Mouse (Mus musculus): ENCODE data around the gene Sept14. TPM values are rescaled to one million over a fixed set of nuclear protein-coding genes. Genes with fewer than 3 reads are reported as not detected.

Gene Sept14
- total and polyA plus RNA-seq, 3 experiments = not detected

GRCm38 (mm10) chr5:129715326-129715861 is 7.1 kb upstream of the Sept14 start, which contains the start of gene Mrps17:
Gene Mrps17 (plus strand): TSS chr5:129715497.
- H3K27me3 ChIP-seq (replicated peaks) = peaks cover 27% of the 10 kb centered on the region

GRCm38 (mm10) chr5:129703368-129703767 is 4.9 kb downstream of the Sept14 start:
- in situ Hi-C loops (cut with MboI; ENCODE audit: low pct_ligation_motif_present, low pct_unique_long_range_greater_than_20kb, low sequenced_read_pairs) = no loop called here
- Histone ChIP-seq H3K4me2 (ENCODE audit: insufficient read depth, low read depth, poor library complexity, severe bottlenecking) (no peak overlapping the region), H3K9ac (ENCODE audit: insufficient read depth, low read depth) (no peak overlapping the region), H3K4me3 (replicated peaks in 1 of 3; ENCODE audit: low read depth in 2 of 3, low read length in 2 of 3, poor library complexity in 1 of 3) (no peak overlapping the region), H3K27me3 (replicated peaks) (peaks cover 68% of the 10 kb centered on the region), H3K36me3 (replicated peaks in 1 of 2; ENCODE audit: control insufficient read depth in 1 of 2, insufficient read depth in 1 of 2, low read length in 1 of 2) (no peaks in the 10 kb centered on the region), H3K27ac (ENCODE audit: insufficient read depth, low read depth) (no peak overlapping the region), H3K79me2 (replicated peaks; ENCODE audit: control insufficient read depth, extremely low read depth, insufficient read depth, poor library complexity, severe bottlenecking) (no peaks in the 10 kb centered on the region), H3K4me1 (ENCODE audit: control insufficient read depth in 1 of 2, insufficient read depth in 2 of 2) (no peaks in the 10 kb centered on the region), H3K9me3 (replicated peaks; ENCODE audit: low read length) (peaks cover 3% of the 10 kb centered on the region)
- no peak for DNase-seq (ENCODE audit: extremely low read depth)
- TF ChIP-seq ZKSCAN1 (IDR thresholded peaks at IDR 0.05; ENCODE audit: borderline replicate concordance, low read depth, low read length) = no peak
- no peak for TF ChIP-seq JUN (IDR thresholded peaks at IDR 0.05; ENCODE audit: insufficient read depth, low read depth, low read length)
- TF ChIP-seq MYC (IDR thresholded peaks at IDR 0.05; ENCODE audit: low read depth, low read length) = no peak
- TF ChIP-seq POLR2A (IDR thresholded peaks at IDR 0.05; ENCODE audit: low read depth, low read length) = no peak
- no peak for TF ChIP-seq ETS1 (conservative IDR thresholded peaks at IDR 0.05; ENCODE audit: low read depth, low read length)
- TF ChIP-seq TCF12 (IDR thresholded peaks at IDR 0.05; ENCODE audit: low read depth, low read length) = no peak
- no peak for TF ChIP-seq EP300 (IDR thresholded peaks at IDR 0.05; ENCODE audit: low read length)
- TF ChIP-seq MEF2A (IDR thresholded peaks at IDR 0.05; ENCODE audit: borderline replicate concordance, low read depth, low read length) = no peak
- no peak for TF ChIP-seq RCOR1 (conservative IDR thresholded peaks at IDR 0.05; ENCODE audit: low read depth, low read length)
- no peak for TF ChIP-seq MAFK (IDR thresholded peaks at IDR 0.05; ENCODE audit: insufficient replicate concordance, low read length)
- no peak for TF ChIP-seq ZC3H11A (IDR thresholded peaks at IDR 0.05; ENCODE audit: low read depth, low read length)
- no peak for TF ChIP-seq POLR2AphosphoS2 (IDR thresholded peaks at IDR 0.05; ENCODE audit: low read depth, low read length)
- TF ChIP-seq E2F4 (IDR thresholded peaks at IDR 0.05; ENCODE audit: insufficient replicate concordance, low read depth, low read length) = no peak
- no peak for TF ChIP-seq SMC3 (IDR thresholded peaks at IDR 0.05; ENCODE audit: low read depth, low read length)
- TF ChIP-seq BHLHE40 (IDR thresholded peaks at IDR 0.05; ENCODE audit: low read depth, low read length) = no peak
- TF ChIP-seq JUND (conservative IDR thresholded peaks at IDR 0.05; ENCODE audit: low read depth, low read length) = no peak
- TF ChIP-seq USF2 (conservative IDR thresholded peaks at IDR 0.05; ENCODE audit: low read depth, low read length) = no peak
- no peak for TF ChIP-seq MAX (IDR thresholded peaks at IDR 0.05; ENCODE audit: low read length)
- dilution Hi-C loops (cut with MboI; ENCODE audit: extremely low pct_ligation_motif_present, extremely low pct_unique_long_range_greater_than_20kb, low sequenced_read_pairs) = no loop called here

More at GRCm38 (mm10) chr5:129715326-129715861, 7.1 kb upstream of the Sept14 start, which contains the start of gene Mrps17:
- peak; percentile 96 for DNase-seq (ENCODE audit: extremely low read depth)
- Histone ChIP-seq H3K9me3 (replicated peaks; ENCODE audit: low read length) (peaks cover 2% of the 10 kb centered on the region), H3K4me2 (ENCODE audit: insufficient read depth, low read depth, poor library complexity, severe bottlenecking) (peak within 1 kb of the TSS; percentile 73), H3K9ac (ENCODE audit: insufficient read depth, low read depth) (peak within 1 kb of the TSS; percentile 56), H3K79me2 (replicated peaks; ENCODE audit: control insufficient read depth, extremely low read depth, insufficient read depth, poor library complexity, severe bottlenecking) (peaks cover 9% of the 10 kb centered on the region; the same call in 1 of the 2 replicates), H3K36me3 (replicated peaks in 1 of 2; ENCODE audit: control insufficient read depth in 1 of 2, insufficient read depth in 1 of 2, low read length in 1 of 2) (peaks cover 31 to 37% of the 10 kb centered on the region in 2 experiments), H3K4me1 (ENCODE audit: control insufficient read depth in 1 of 2, insufficient read depth in 2 of 2) (peaks cover 0 to 13% of the 10 kb centered on the region in 2 experiments; a peak in 3 of 4 replicates), H3K27ac (ENCODE audit: insufficient read depth, low read depth) (no peak within 1 kb of the TSS), H3K4me3 (replicated peaks in 1 of 3; ENCODE audit: low read depth in 2 of 3, low read length in 2 of 3, poor library complexity in 1 of 3) (peak within 1 kb of the TSS; percentile 76 to 87 (median 85))
- TF ChIP-seq POLR2A (IDR thresholded peaks at IDR 0.05; ENCODE audit: low read depth, low read length) (peak; percentile 95), POLR2AphosphoS2 (IDR thresholded peaks at IDR 0.05; ENCODE audit: low read depth, low read length) (peak; percentile 50; the same call in 1 of the 2 replicates), EP300 (IDR thresholded peaks at IDR 0.05; ENCODE audit: low read length) (no peak), SIN3A (IDR thresholded peaks at IDR 0.05; ENCODE audit: low read length) (peak; percentile 95), ZNF384 (IDR thresholded peaks at IDR 0.05; ENCODE audit: low read depth, low read length) (no peak), MYC (IDR thresholded peaks at IDR 0.05; ENCODE audit: low read depth, low read length) (peak; percentile 82; the same call in 1 of the 2 replicates), CTCF (conservative IDR thresholded peaks at IDR 0.05 in 1 of 2, IDR thresholded peaks at IDR 0.05 in 1 of 2; ENCODE audit: low read depth in 2 of 2, low read length in 2 of 2) (no peak), KAT2A (IDR thresholded peaks at IDR 0.05; ENCODE audit: insufficient replicate concordance, low read length) (peak; percentile 58; the same call in 1 of the 2 replicates), NELFE (IDR thresholded peaks at IDR 0.05; ENCODE audit: low read depth, low read length) (peak; percentile 88), TCF12 (IDR thresholded peaks at IDR 0.05; ENCODE audit: low read depth, low read length) (peak; percentile 41; the same call in 1 of the 2 replicates), MAX (IDR thresholded peaks at IDR 0.05; ENCODE audit: low read length) (peak; percentile 82; the same call in 1 of the 2 replicates), ELF1 (IDR thresholded peaks at IDR 0.05; ENCODE audit: low read depth, low read length) (peak; percentile 70), MEF2A (IDR thresholded peaks at IDR 0.05; ENCODE audit: borderline replicate concordance, low read depth, low read length) (no peak), NRF1 (IDR thresholded peaks at IDR 0.05; ENCODE audit: low read depth, low read length) (peak; percentile 32), BHLHE40 (IDR thresholded peaks at IDR 0.05; ENCODE audit: low read depth, low read length) (no peak), E2F4 (IDR thresholded peaks at IDR 0.05; ENCODE audit: insufficient replicate concordance, low read depth, low read length) (peak; percentile 75; the same call in 1 of the 2 replicates), TBP (conservative IDR thresholded peaks at IDR 0.05; ENCODE audit: low read depth, low read length) (peak; percentile 81; the same call in 1 of the 2 replicates), IRF4 (IDR thresholded peaks at IDR 0.05; ENCODE audit: low read depth, low read length) (no peak), ETS1 (conservative IDR thresholded peaks at IDR 0.05; ENCODE audit: low read depth, low read length) (no peak), JUN (IDR thresholded peaks at IDR 0.05; ENCODE audit: insufficient read depth, low read depth, low read length) (no peak), ZKSCAN1 (IDR thresholded peaks at IDR 0.05; ENCODE audit: borderline replicate concordance, low read depth, low read length) (no peak), CHD2 (IDR thresholded peaks at IDR 0.05; ENCODE audit: low read length) (peak; percentile 71), USF2 (conservative IDR thresholded peaks at IDR 0.05; ENCODE audit: low read depth, low read length) (no peak), MXI1 (IDR thresholded peaks at IDR 0.05; ENCODE audit: low read depth, low read length) (peak; percentile 93), RCOR1 (conservative IDR thresholded peaks at IDR 0.05; ENCODE audit: low read depth, low read length) (no peak), HCFC1 (IDR thresholded peaks at IDR 0.05; ENCODE audit: low read depth, low read length) (peak; percentile 85)
- in situ Hi-C loops (cut with MboI; ENCODE audit: low pct_ligation_motif_present, low pct_unique_long_range_greater_than_20kb, low sequenced_read_pairs) (no loop called here), dilution Hi-C loops (cut with MboI; ENCODE audit: extremely low pct_ligation_motif_present, extremely low pct_unique_long_range_greater_than_20kb, low sequenced_read_pairs) (no loop called here)

Data from CH12.LX (cell line).